Mouse (Mus musculus): Measurements from ENCODE around the gene Zfp169. TPM values are rescaled to one million over a fixed set of nuclear protein-coding genes. Genes with fewer than 3 reads are reported as not detected.

Gene Zfp169
- polyA plus RNA-seq (2012; rRNA removed) = 1.8 and 2.1 TPM in 2 replicates
- 0.86 and 0.87 TPM in 2 replicates for polyA plus RNA-seq (2014; fragmentation: Nextera tagmentation; extraction: Ambion mirVana)

GRCm38 (mm10) chr13:48513003-48513929 lies at the start of gene Zfp169, which contains the start of gene A830005F24Rik:
TSS of gene Zfp169 (minus strand) at chr13:48513451.
TSS of gene A830005F24Rik (plus strand) at chr13:48513570.
- Histone ChIP-seq H3K4me3 (ENCODE audit: insufficient read depth in 1 of 2, low read depth in 2 of 2, low read length in 2 of 2) (peak within 1 kb of the TSS; percentile 83 to 89), H3K27ac (no peak within 1 kb of the TSS), H3K9ac (replicated peaks) (peak within 1 kb of the TSS; percentile 84), H3K4me1 (replicated peaks; ENCODE audit: control insufficient read depth in 2 of 2, insufficient read depth in 2 of 2, low read length in 1 of 2) (peaks cover 2 to 5% of the 10 kb centered on the region in 2 experiments; a peak in 2 of 4 replicates), H3K9me3 (ENCODE audit: control insufficient read depth, low read length) (no peaks in the 10 kb centered on the region), H3K27me3 (ENCODE audit: control insufficient read depth, insufficient read depth, low read length) (no peaks in the 10 kb centered on the region), H3K4me2 (ENCODE audit: low read depth) (peak within 1 kb of the TSS; percentile 87), H3K36me3 (replicated peaks; ENCODE audit: control insufficient read depth, insufficient read depth, low read depth) (no peaks in the 10 kb centered on the region)
- ATAC-seq (ENCODE audit: insufficient read depth) (peak; percentile 97), DNase-seq (ENCODE audit: low read depth in 3 of 3, low spot score in 3 of 3) (peak; percentile 67 to 70 (median 70))
- WGBS (ENCODE audit: insufficient replicate concordance) = 2% methylated on average over 34 of the region's 34 CpGs
- TF ChIP-seq CTCF (IDR thresholded peaks at IDR 0.05; ENCODE audit: low read depth) (0 out of 2 replicates have a peak, but pooled peaks have one; percentile 9), EP300 (IDR thresholded peaks at IDR 0.05; ENCODE audit: low read depth) (no peak)

GRCm38 (mm10) chr13:48562336-48562735 lies 49.1 kb upstream of the Zfp169 start:
- ATAC-seq (ENCODE audit: insufficient read depth) = no peak
- Histone ChIP-seq H3K9me3 (ENCODE audit: control insufficient read depth, low read length) (no peaks in the 10 kb centered on the region), H3K4me1 (replicated peaks; ENCODE audit: control insufficient read depth in 2 of 2, insufficient read depth in 2 of 2, low read length in 1 of 2) (no peaks in the 10 kb centered on the region), H3K9ac (replicated peaks) (no peak overlapping the region), H3K36me3 (replicated peaks; ENCODE audit: control insufficient read depth, insufficient read depth, low read depth) (no peaks in the 10 kb centered on the region), H3K4me3 (ENCODE audit: insufficient read depth in 1 of 2, low read depth in 2 of 2, low read length in 2 of 2) (no peak overlapping the region), H3K27me3 (ENCODE audit: control insufficient read depth, insufficient read depth, low read length) (no peaks in the 10 kb centered on the region), H3K27ac (no peak overlapping the region), H3K4me2 (ENCODE audit: low read depth) (no peak overlapping the region)
- WGBS (ENCODE audit: insufficient replicate concordance) = 66% methylated on average over 5 of the region's 5 CpGs
- TF ChIP-seq EP300 (IDR thresholded peaks at IDR 0.05; ENCODE audit: low read depth) (no peak), CTCF (IDR thresholded peaks at IDR 0.05; ENCODE audit: low read depth) (no peak)
- DNase-seq (ENCODE audit: low read depth in 3 of 3, low spot score in 3 of 3) = no peak

GRCm38 (mm10) chr13:48561481-48561880 lies 48.2 kb upstream of the Zfp169 start:
- no peak overlapping the region for H3K4me2 ChIP-seq (ENCODE audit: low read depth)
- H3K36me3 ChIP-seq (replicated peaks; ENCODE audit: control insufficient read depth, insufficient read depth, low read depth) = no peaks in the 10 kb centered on the region
- no peaks in the 10 kb centered on the region for H3K9me3 ChIP-seq (ENCODE audit: control insufficient read depth, low read length)
- ATAC-seq (ENCODE audit: insufficient read depth) (no peak), DNase-seq (ENCODE audit: low read depth in 3 of 3, low spot score in 3 of 3) (no peak)
- WGBS (ENCODE audit: insufficient replicate concordance) = 71% methylated on average over 2 of the region's 2 CpGs
- no peak overlapping the region for H3K9ac ChIP-seq (replicated peaks)
- H3K27ac ChIP-seq = no peak overlapping the region
- no peak overlapping the region for H3K4me3 ChIP-seq (ENCODE audit: insufficient read depth in 1 of 2, low read depth in 2 of 2, low read length in 2 of 2)
- no peaks in the 10 kb centered on the region for H3K4me1 ChIP-seq (replicated peaks; ENCODE audit: control insufficient read depth in 2 of 2, insufficient read depth in 2 of 2, low read length in 1 of 2)
- no peaks in the 10 kb centered on the region for H3K27me3 ChIP-seq (ENCODE audit: control insufficient read depth, insufficient read depth, low read length)
- TF ChIP-seq CTCF (IDR thresholded peaks at IDR 0.05; ENCODE audit: low read depth) (no peak), EP300 (IDR thresholded peaks at IDR 0.05; ENCODE audit: low read depth) (no peak)

- Histone ChIP-seq H3K4me3 (ENCODE audit: insufficient read depth in 1 of 2, low read depth in 2 of 2, low read length in 2 of 2) (no peak overlapping the region), H3K9ac (replicated peaks) (no peak overlapping the region), H3K4me1 (replicated peaks; ENCODE audit: control insufficient read depth in 2 of 2, insufficient read depth in 2 of 2, low read length in 1 of 2) (no peaks in the 10 kb centered on the region), H3K36me3 (replicated peaks; ENCODE audit: control insufficient read depth, insufficient read depth, low read depth) (no peaks in the 10 kb centered on the region), H3K4me2 (ENCODE audit: low read depth) (no peak overlapping the region), H3K27ac (no peak overlapping the region), H3K27me3 (ENCODE audit: control insufficient read depth, insufficient read depth, low read length) (no peaks in the 10 kb centered on the region), H3K9me3 (ENCODE audit: control insufficient read depth, low read length) (no peaks in the 10 kb centered on the region)
- WGBS (ENCODE audit: insufficient replicate concordance) = 22% methylated on average over 1 of the region's 1 CpGs
- ATAC-seq (ENCODE audit: insufficient read depth) (no peak), DNase-seq (ENCODE audit: low read depth in 3 of 3, low spot score in 3 of 3) (no peak)
- TF ChIP-seq CTCF (IDR thresholded peaks at IDR 0.05; ENCODE audit: low read depth) = no peak
- TF ChIP-seq EP300 (IDR thresholded peaks at IDR 0.05; ENCODE audit: low read depth) = no peak
These were observed 42.7 kb upstream of the Zfp169 start for GRCm38 (mm10) chr13:48555976-48556375.

GRCm38 (mm10) chr13:48554552-48554951 lies 41.3 kb upstream of the Zfp169 start:
- 53% methylated on average over 1 of the region's 1 CpGs for WGBS (ENCODE audit: insufficient replicate concordance)

More at GRCm38 (mm10) chr13:48554552-48554951, 41.3 kb upstream of the Zfp169 start:
- Histone ChIP-seq H3K4me3 (ENCODE audit: insufficient read depth in 1 of 2, low read depth in 2 of 2, low read length in 2 of 2) (no peak overlapping the region), H3K9me3 (ENCODE audit: control insufficient read depth, low read length) (no peaks in the 10 kb centered on the region), H3K27me3 (ENCODE audit: control insufficient read depth, insufficient read depth, low read length) (no peaks in the 10 kb centered on the region), H3K9ac (replicated peaks) (no peak overlapping the region), H3K4me2 (ENCODE audit: low read depth) (no peak overlapping the region), H3K27ac (no peak overlapping the region), H3K4me1 (replicated peaks; ENCODE audit: control insufficient read depth in 2 of 2, insufficient read depth in 2 of 2, low read length in 1 of 2) (no peaks in the 10 kb centered on the region), H3K36me3 (replicated peaks; ENCODE audit: control insufficient read depth, insufficient read depth, low read depth) (no peaks in the 10 kb centered on the region)
- DNase-seq (ENCODE audit: low read depth in 3 of 3, low spot score in 3 of 3) (no peak), ATAC-seq (ENCODE audit: insufficient read depth) (no peak)
- TF ChIP-seq EP300 (IDR thresholded peaks at IDR 0.05; ENCODE audit: low read depth) = no peak
- TF ChIP-seq CTCF (IDR thresholded peaks at IDR 0.05; ENCODE audit: low read depth) = no peak
